Mouse (Mus musculus) megakaryocyte, embryonic 14.5 days (primary cell): Measurements from ENCODE around the gene Zfp563. TPM values are rescaled to one million over a fixed set of nuclear protein-coding genes. Genes with fewer than 3 reads are reported as not detected.

Source experiments
- H3K27me3 ChIP-seq: replicated peaks from 2 replicates; pipeline ENCODE3; 2012; ENCODE audit warnings: inconsistent platforms
- H3K36me3 ChIP-seq: replicated peaks from 2 replicates; pipeline ENCODE3; 2012; ENCODE audit warnings: low read length, inconsistent platforms, mixed read lengths
- H3K4me1 ChIP-seq: 2 replicates; pipeline ENCODE4 v1.6.1; 2012; ENCODE audit warnings: inconsistent platforms
- H3K4me3 ChIP-seq: replicated peaks from 2 replicates; pipeline ENCODE3; 2012; ENCODE audit warnings: moderate library complexity, mild to moderate bottlenecking, inconsistent platforms
- H3K9me3 ChIP-seq: 2 replicates; pipeline ENCODE4 v1.6.1; 2012; ENCODE audit warnings: inconsistent platforms
- FLI1 ChIP-seq: IDR thresholded peaks from 2 replicates; pipeline ENCODE4 v1.6.1; 2012; ENCODE audit warnings: low read length, inconsistent platforms, mixed read lengths
- GATA1 ChIP-seq: IDR thresholded peaks from 3 replicates; pipeline ENCODE4 v1.6.1; 2012; ENCODE audit warnings: mixed read lengths, low read length, inconsistent platforms, borderline replicate concordance
- polyA plus RNA-seq: library from polyadenylated mRNA; stranded (reverse); fragments of >175 nt; gene quantifications from 2 replicates; pipeline ENCODE4 v1.2.3, GENCODE M21; 2012; ENCODE audit warnings: low replicate concordance; ENCODE audit not compliant: insufficient read depth

Gene Zfp563
- polyA plus RNA-seq, 1 experiment: not detected

DNA sequence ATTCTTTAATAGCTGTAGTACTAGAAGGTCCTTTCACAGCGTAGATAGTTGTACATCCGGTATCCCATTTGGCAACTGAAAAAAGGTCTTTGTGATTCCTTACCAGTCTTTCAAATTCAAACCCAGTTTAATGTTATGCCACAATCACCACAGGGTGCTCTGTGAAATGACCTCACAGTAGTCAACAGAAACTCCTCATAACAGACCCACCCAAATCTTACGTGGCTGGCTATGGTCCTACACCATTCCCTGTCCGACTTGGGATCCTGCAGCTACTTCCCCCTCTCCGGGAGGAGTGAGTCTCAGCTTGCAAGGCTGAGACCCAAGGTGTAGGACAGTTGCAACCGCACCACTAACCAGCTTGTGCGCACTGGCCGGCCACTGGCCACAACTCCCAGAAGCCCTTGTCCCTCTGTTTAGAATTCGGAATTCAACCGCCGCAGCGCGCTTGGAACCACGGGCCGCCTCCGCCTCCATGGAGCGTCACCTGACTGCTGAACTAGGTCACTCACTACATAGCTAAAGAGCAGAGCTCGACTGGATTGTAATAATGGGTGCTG is 50.2 kb downstream of the Zfp563 start, which contains the start of gene Morc2b:
Gene Morc2b (minus strand): TSS at position 423 of the 560 bp plus-strand sequence.
- peaks cover 22% of the 10 kb centered on the region for H3K9me3 ChIP-seq
- H3K27me3 ChIP-seq: no peaks in the 10 kb centered on the region
- H3K4me1 ChIP-seq: no peaks in the 10 kb centered on the region
- no peaks in the 10 kb centered on the region for H3K36me3 ChIP-seq
- no peak within 1 kb of the TSS for H3K4me3 ChIP-seq
- TF ChIP-seq GATA1: no peak
- TF ChIP-seq FLI1: no peak

Other genes with a start within 250 kb of the Zfp563 start
- gene Zfp870, start 197.7 kb upstream of the Zfp563 start, polyA plus RNA-seq: not detected in 2 replicates
- gene Cyp4f14, start 172.0 kb upstream of the Zfp563 start, polyA plus RNA-seq: not detected in 2 replicates
- 18.1 and 31.7 TPM in 2 replicates for gene Cyp4f13, start 141.9 kb upstream of the Zfp563 start, polyA plus RNA-seq
- gene Zfp472, start 123.5 kb upstream of the Zfp563 start, polyA plus RNA-seq: 0.04 TPM in 1 of 2 replicates, not detected in the other
- gene Zfp952, start 96.2 kb upstream of the Zfp563 start, polyA plus RNA-seq: 0.26 TPM in 1 of 2 replicates, not detected in the other
- 1.4 TPM in 1 of 2 replicates, not detected in the other for gene Zfp763, start 55.9 kb upstream of the Zfp563 start, polyA plus RNA-seq
- gene 4921501E09Rik, start 21.3 kb upstream of the Zfp563 start, polyA plus RNA-seq: not detected in 2 replicates
- not detected in 2 replicates for gene Morc2b, start 50.4 kb downstream of the Zfp563 start, polyA plus RNA-seq
- gene Olfr55, start 79.1 kb downstream of the Zfp563 start, polyA plus RNA-seq: 0.87 TPM in 1 of 2 replicates, not detected in the other
- gene Olfr239, start 102.0 kb downstream of the Zfp563 start, polyA plus RNA-seq: not detected in 2 replicates
- gene Olfr1564, start 132.4 kb downstream of the Zfp563 start, polyA plus RNA-seq: not detected in 2 replicates
- 0.12 TPM in 1 of 2 replicates, not detected in the other for gene Zfp955a, start 165.8 kb downstream of the Zfp563 start, polyA plus RNA-seq
- not detected in 2 replicates for gene Olfr63, start 175.4 kb downstream of the Zfp563 start, polyA plus RNA-seq
- 0.11 and 0.28 TPM in 2 replicates for gene Zfp955b, start 200.2 kb downstream of the Zfp563 start, polyA plus RNA-seq